Mouse (Mus musculus) ES-Bruce4 (cell line): ENCODE data around the gene Hoxc13.

Source experiments
- CTCF ChIP-seq: IDR thresholded peaks from one replicate; pipeline ENCODE4 v1.8.1; 2011; ENCODE audit warnings: low read depth, low read length
- EP300 ChIP-seq: IDR thresholded peaks from 2 replicates; pipeline ENCODE4 v1.6.1; 2011; ENCODE audit warnings: low read depth, low read length; ENCODE audit not compliant: insufficient read depth

DNA sequence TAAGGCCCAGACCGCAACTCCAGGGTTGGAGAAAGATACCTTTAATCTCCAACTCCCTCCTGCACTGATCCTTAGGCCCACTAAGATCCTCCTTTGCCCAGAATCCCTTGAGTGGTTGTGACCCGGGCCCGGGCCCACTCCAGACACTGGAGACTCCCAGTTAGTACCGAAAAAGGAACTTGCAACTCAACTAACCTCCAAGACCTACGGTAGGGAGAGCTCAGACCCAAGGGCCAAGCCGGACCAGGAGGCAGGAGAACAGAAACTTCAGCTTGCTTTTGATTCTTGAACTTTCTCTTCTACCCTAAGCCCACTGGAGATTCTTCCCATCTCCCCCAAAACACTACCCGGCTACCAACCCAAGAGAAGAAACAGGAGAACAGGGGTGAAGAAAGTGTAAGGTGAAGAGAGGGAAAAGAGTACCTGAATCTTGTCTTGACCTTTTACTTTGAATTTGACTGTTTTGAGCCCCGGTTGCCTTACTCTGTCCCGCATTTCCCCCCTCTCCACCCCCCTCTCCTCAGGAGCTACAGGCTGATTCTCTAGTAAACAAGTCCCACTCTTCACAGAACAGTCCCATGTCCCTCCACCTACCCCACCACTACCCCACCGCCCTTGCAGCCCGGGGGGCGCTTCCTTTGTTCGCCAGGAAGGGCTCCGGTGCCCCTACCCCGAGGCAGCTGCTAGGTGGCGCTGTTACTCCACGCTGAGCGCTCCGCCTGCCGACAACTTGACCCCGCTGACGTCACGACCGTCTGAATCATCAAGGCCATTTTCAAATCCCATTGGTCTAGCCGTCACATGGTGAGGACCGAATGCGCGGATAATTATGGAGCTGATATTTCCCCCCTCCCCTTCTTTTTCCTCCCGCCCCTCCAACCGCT lies 45.2 kb downstream of the Hoxc13 start:
- TF ChIP-seq CTCF: peak; percentile 89
- TF ChIP-seq EP300: 0 out of 2 replicates have a peak, but pooled peaks have one; percentile 41
